Mouse (Mus musculus): ENCODE measurements around the gene 1810024B03Rik. TPM values are rescaled to one million over a fixed set of nuclear protein-coding genes. Genes with fewer than 3 reads are reported as not detected.

Gene 1810024B03Rik
- polyA plus RNA-seq, 1 experiment from 2014 or later = 3.0 TPM

Other genes with a start within 250 kb of the 1810024B03Rik start
- gene Ap4e1, start 199.6 kb downstream of the 1810024B03Rik start, polyA plus RNA-seq (2014; fragmentation: Nextera tagmentation; extraction: Ambion mirVana) = 11.1 and 11.3 TPM in 2 replicates
- gene Blvra, start 137.6 kb downstream of the 1810024B03Rik start, polyA plus RNA-seq (2014; fragmentation: Nextera tagmentation; extraction: Ambion mirVana) = 23.5 and 24.1 TPM in 2 replicates
- gene Ncaph, start 74.3 kb downstream of the 1810024B03Rik start, polyA plus RNA-seq (2014; fragmentation: Nextera tagmentation; extraction: Ambion mirVana) = 86.8 and 95.2 TPM in 2 replicates
- gene Itpripl1, start 64.8 kb downstream of the 1810024B03Rik start, polyA plus RNA-seq (2014; fragmentation: Nextera tagmentation; extraction: Ambion mirVana) = 12.7 and 16.8 TPM in 2 replicates
- gene Snrnp200, start 106 bp upstream of the 1810024B03Rik start, polyA plus RNA-seq (2014; fragmentation: Nextera tagmentation; extraction: Ambion mirVana) = 91.6 and 93.3 TPM in 2 replicates
- 57.9 and 63.5 TPM in 2 replicates for gene Ciao1, start 39.5 kb upstream of the 1810024B03Rik start, polyA plus RNA-seq (2014; fragmentation: Nextera tagmentation; extraction: Ambion mirVana)
- gene Tmem127, start 39.6 kb upstream of the 1810024B03Rik start, polyA plus RNA-seq (2014; fragmentation: Nextera tagmentation; extraction: Ambion mirVana) = 21.7 and 26.2 TPM in 2 replicates
- gene Stard7, start 61.9 kb upstream of the 1810024B03Rik start, polyA plus RNA-seq (2014; fragmentation: Nextera tagmentation; extraction: Ambion mirVana) = 79.5 and 79.9 TPM in 2 replicates
- 4.9 and 5.5 TPM in 2 replicates for gene Dusp2, start 127.9 kb upstream of the 1810024B03Rik start, polyA plus RNA-seq (2014; fragmentation: Nextera tagmentation; extraction: Ambion mirVana)
- not detected in 2 replicates for gene Astl, start 130.4 kb upstream of the 1810024B03Rik start, polyA plus RNA-seq (2014; fragmentation: Nextera tagmentation; extraction: Ambion mirVana)
- gene Adra2b, start 154.9 kb upstream of the 1810024B03Rik start, polyA plus RNA-seq (2014; fragmentation: Nextera tagmentation; extraction: Ambion mirVana) = 2.7 and 3.5 TPM in 2 replicates
- 0.32 TPM in 2 replicates for gene Gpat2, start 216.9 kb upstream of the 1810024B03Rik start, polyA plus RNA-seq (2014; fragmentation: Nextera tagmentation; extraction: Ambion mirVana)
- gene Fahd2a, start 236.3 kb upstream of the 1810024B03Rik start, polyA plus RNA-seq (2014; fragmentation: Nextera tagmentation; extraction: Ambion mirVana) = 25.7 and 27.8 TPM in 2 replicates